ENCODE assay signal across 7 mouse cellular contexts in the genomic region with DNA sequence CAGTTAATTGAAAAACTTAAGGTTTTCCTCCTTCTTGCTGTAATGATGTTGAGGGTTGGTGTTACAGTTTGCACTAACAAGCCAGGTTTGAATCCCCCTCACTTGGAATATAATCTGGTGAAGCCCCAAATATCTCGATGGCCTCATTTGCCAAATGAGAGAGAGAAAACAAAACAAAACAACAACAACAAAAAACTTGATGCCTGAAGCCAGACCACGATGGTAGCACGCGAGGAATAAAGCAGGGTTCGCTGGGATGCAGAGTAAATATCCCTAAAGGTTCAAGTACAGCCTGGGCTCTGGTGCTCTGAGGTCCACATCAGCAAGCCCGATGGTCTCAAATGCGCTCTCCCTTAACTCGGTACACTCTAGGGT. TPM values are rescaled to one million over a fixed set of nuclear protein-coding genes. Genes with fewer than 3 reads are reported as not detected.
A peak's percentile ranks its signal among the peaks of the same experiment; 100 is the strongest.
DNase-seq lines count a peak whose midpoint lies in the region; ATAC-seq lines count a peak whose summit lies in the region.

No protein-coding gene starts in this region.

- no peaks in the 10 kb centered on the region for H3K9me3 ChIP-seq in megakaryocyte, embryonic 14.5 days
- H3K9me3 ChIP-seq in forebrain, embryonic 13.5 days (replicated peaks), result no peaks in the 10 kb centered on the region
- H3K9me3 ChIP-seq in liver, embryonic 12.5 days (replicated peaks), result no peaks in the 10 kb centered on the region
- H3K9me3 ChIP-seq in stomach, embryonic 16.5 days (replicated peaks; ENCODE audit: control insufficient read depth, low read length), result no peaks in the 10 kb centered on the region

- peaks cover 49% of the 10 kb centered on the region for H3K27me3 ChIP-seq in megakaryocyte, embryonic 14.5 days (replicated peaks)
- peaks cover 21% of the 10 kb centered on the region for H3K27me3 ChIP-seq in forebrain, embryonic 13.5 days
- peaks cover 52% of the 10 kb centered on the region for H3K27me3 ChIP-seq in liver, embryonic 12.5 days (replicated peaks)
- no peaks in the 10 kb centered on the region for H3K27me3 ChIP-seq in stomach, embryonic 16.5 days (ENCODE audit: control insufficient read depth, insufficient read depth, low read length)

- DNase-seq in adrenal gland, adult 18-20 months (ENCODE audit: low spot score in 2 of 2), result no peak
- DNase-seq in thymus, postnatal 10 days (ENCODE audit: low spot score in 2 of 2), result no peak

- H3K9ac ChIP-seq in forebrain, embryonic 13.5 days, result peak overlapping the region; percentile 64
- H3K9ac ChIP-seq in liver, embryonic 12.5 days, result peak overlapping the region; percentile 59
- peak overlapping the region; percentile 85 for H3K9ac ChIP-seq in stomach, embryonic 16.5 days (ENCODE audit: low read length)

- H3K27ac ChIP-seq in forebrain, embryonic 13.5 days, result no peak overlapping the region
- no peak overlapping the region for H3K27ac ChIP-seq in liver, embryonic 12.5 days
- no peak overlapping the region for H3K27ac ChIP-seq in stomach, embryonic 16.5 days (ENCODE audit: low read length)

- H3K4me1 ChIP-seq in megakaryocyte, embryonic 14.5 days, result peaks cover 11% of the 10 kb centered on the region
- peaks cover 4% of the 10 kb centered on the region; the same call in 1 of the 2 replicates for H3K4me1 ChIP-seq in forebrain, embryonic 13.5 days
- H3K4me1 ChIP-seq in liver, embryonic 12.5 days, result peaks cover 12% of the 10 kb centered on the region; the same call in 1 of the 2 replicates
- peaks cover 4% of the 10 kb centered on the region; the same call in 1 of the 2 replicates for H3K4me1 ChIP-seq in stomach, embryonic 16.5 days (ENCODE audit: control insufficient read depth, insufficient read depth, low read length)

- H3K36me3 ChIP-seq in megakaryocyte, embryonic 14.5 days (replicated peaks; ENCODE audit: low read length), result no peaks in the 10 kb centered on the region
- H3K36me3 ChIP-seq in forebrain, embryonic 13.5 days (ENCODE audit: poor library complexity, severe bottlenecking), result no peaks in the 10 kb centered on the region
- H3K36me3 ChIP-seq in liver, embryonic 12.5 days, result no peaks in the 10 kb centered on the region
- no peaks in the 10 kb centered on the region for H3K36me3 ChIP-seq in stomach, embryonic 16.5 days (ENCODE audit: control insufficient read depth, insufficient read depth, low read length)

- no peak for ATAC-seq in megakaryocyte, adult 5-6 weeks (ENCODE audit: poor library complexity, severe bottlenecking)
- ATAC-seq in forebrain, embryonic 13.5 days, result no peak; the same call in 1 of the 2 replicates
- ATAC-seq in liver, embryonic 12.5 days, result no peak
- no peak for ATAC-seq in stomach, embryonic 16.5 days (ENCODE audit: insufficient read depth, low FRiP score)

- peak overlapping the region; percentile 83 for H3K4me2 ChIP-seq in forebrain, embryonic 13.5 days
- peak overlapping the region; percentile 84 for H3K4me2 ChIP-seq in liver, embryonic 12.5 days
- H3K4me2 ChIP-seq in stomach, embryonic 16.5 days (ENCODE audit: low read depth, low read length), result peak overlapping the region; percentile 80

- peak overlapping the region; percentile 92 for H3K4me3 ChIP-seq in megakaryocyte, embryonic 14.5 days (replicated peaks)
- peak overlapping the region; percentile 53 for H3K4me3 ChIP-seq in forebrain, embryonic 13.5 days
- peak overlapping the region; percentile 62 for H3K4me3 ChIP-seq in liver, embryonic 12.5 days
- H3K4me3 ChIP-seq in stomach, embryonic 16.5 days (replicated peaks; ENCODE audit: low read length), result peak overlapping the region; percentile 75

- WGBS in forebrain, embryonic 13.5 days, result 22% methylated on average over 8 of the region's 8 CpGs
- 19% methylated on average over 8 of the region's 8 CpGs for WGBS in liver, embryonic 12.5 days (ENCODE audit: insufficient replicate concordance)
- 23% methylated on average over 8 of the region's 8 CpGs for WGBS in stomach, embryonic 16.5 days

RNA-seq across cellular contexts. Expression of a gene that starts 0.5 kb away (rescaled TPM):
- 0.66 TPM in 1 of 2 replicates, not detected in the other for polyA plus RNA-seq in megakaryocyte, embryonic 14.5 days (2012; ENCODE audit: insufficient read depth, low replicate concordance)
- total RNA-seq in megakaryocyte, adult 5-6 weeks (2015), result 61.6 and 72.8 TPM in 2 replicates
- 35.9 and 42.1 TPM in 2 replicates for total RNA-seq in megakaryocyte, adult 5-6 weeks (2017)
- 0.37 and 0.53 TPM in 2 replicates for polyA plus RNA-seq in forebrain, embryonic 13.5 days (2015; fragmentation: Nextera tagmentation; extraction: Ambion mirVana)
- 2.0 and 3.1 TPM in 2 replicates for polyA plus RNA-seq in liver, embryonic 12.5 days (2016; fragmentation: Nextera tagmentation; extraction: Ambion mirVana)
- 11.0 and 13.0 TPM in 2 replicates for polyA plus RNA-seq in stomach, embryonic 16.5 days (2015; fragmentation: Nextera tagmentation; extraction: Ambion mirVana)
- 10 to 100 TPM; 13.1 to 15.5 TPM for total RNA-seq in adrenal gland, adult 18-20 months (2021)
